In the genomic region with DNA sequence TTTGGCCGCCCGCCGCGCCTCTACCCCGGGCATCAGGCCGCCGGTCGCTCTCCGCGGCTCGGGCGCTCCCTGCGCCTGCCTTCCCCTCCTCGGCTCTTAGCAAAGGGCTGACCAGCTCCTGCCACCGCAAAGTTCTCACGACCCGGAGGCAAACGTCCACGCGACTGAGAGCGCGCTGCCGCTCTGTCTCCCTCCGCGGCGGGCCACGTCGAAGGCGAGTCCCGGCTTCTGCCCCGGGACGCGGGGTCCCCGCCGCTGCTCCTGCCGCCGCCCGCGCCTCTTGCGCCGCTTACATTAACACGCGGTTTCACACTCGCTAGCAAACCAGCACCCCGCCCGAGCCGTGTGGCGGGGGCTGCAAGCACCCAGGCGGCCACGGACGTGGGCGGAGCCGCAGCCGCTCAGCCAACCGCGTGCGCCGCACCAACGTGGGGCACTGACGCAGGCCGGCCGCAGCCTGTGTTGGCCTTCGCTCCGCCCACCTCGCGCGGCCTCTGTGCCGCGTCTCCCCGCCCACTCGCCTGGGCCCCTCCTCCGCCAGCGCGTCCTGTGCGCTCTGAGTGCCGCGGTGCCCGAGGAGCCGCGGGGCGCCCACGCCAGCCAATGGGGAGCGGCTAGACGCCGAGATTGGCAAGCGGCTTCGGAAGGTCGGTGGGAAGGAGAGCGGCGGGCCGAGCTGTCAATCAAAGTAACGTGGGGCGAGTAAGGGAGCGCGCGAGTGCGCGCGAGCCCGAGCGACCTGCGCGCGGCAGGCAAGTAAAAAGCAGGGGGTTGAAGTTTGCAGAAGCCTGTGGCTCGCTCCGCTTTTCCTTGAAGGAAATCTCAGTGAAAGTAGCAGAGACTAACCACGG, we compare ENCODE assay signal across 7 mouse cellular contexts. TPM values are rescaled to one million over a fixed set of nuclear protein-coding genes. Genes with fewer than 3 reads are reported as not detected.
DNase-seq lines count a peak whose midpoint lies in the region; ATAC-seq and TF ChIP-seq lines count a peak whose summit lies in the region.

A gene (minus strand): TSS at position 361 of the 851 bp plus-strand sequence.

- peak within 1 kb of the TSS; percentile 86 for H3K4me3 ChIP-seq in embryonic facial prominence, embryonic 13.5 days
- peak within 1 kb of the TSS; percentile 71 for H3K4me3 ChIP-seq in kidney, adult 2 months (ENCODE audit: insufficient read depth, low read depth, low read length)
- peak within 1 kb of the TSS; percentile 89 for H3K4me3 ChIP-seq in limb, embryonic 12.5 days (replicated peaks)
- peak within 1 kb of the TSS; percentile 97 for H3K4me3 ChIP-seq in midbrain, embryonic 15.5 days
- peak within 1 kb of the TSS; percentile 73 for H3K4me3 ChIP-seq in spleen, adult 2 months (ENCODE audit: extremely low read depth, insufficient read depth, insufficient read length)

- WGBS in embryonic facial prominence, embryonic 13.5 days, result under 1% methylated on average over 100 of the region's 107 CpGs
- WGBS in kidney, adult 2 months, result under 1% methylated on average over 107 of the region's 107 CpGs
- WGBS in limb, embryonic 12.5 days, result under 1% methylated on average over 107 of the region's 107 CpGs
- 0% methylated on average over 106 of the region's 107 CpGs for WGBS in midbrain, embryonic 15.5 days
- under 1% methylated on average over 107 of the region's 107 CpGs for WGBS in spleen, adult 2 months

- H3K27me3 ChIP-seq in embryonic facial prominence, embryonic 13.5 days, result peaks cover 6% of the 10 kb centered on the region; the same call in 1 of the 2 replicates
- H3K27me3 ChIP-seq in kidney, adult 2 months (replicated peaks; ENCODE audit: control insufficient read depth, insufficient read depth, low read length), result no peaks in the 10 kb centered on the region
- no peaks in the 10 kb centered on the region for H3K27me3 ChIP-seq in limb, embryonic 12.5 days
- peaks cover 4% of the 10 kb centered on the region; the same call in 1 of the 2 replicates for H3K27me3 ChIP-seq in midbrain, embryonic 15.5 days (replicated peaks)
- H3K27me3 ChIP-seq in spleen, adult 2 months (ENCODE audit: control insufficient read depth, insufficient read depth, low read length), result peaks cover 11% of the 10 kb centered on the region

- no peaks in the 10 kb centered on the region for H3K9me3 ChIP-seq in embryonic facial prominence, embryonic 13.5 days
- H3K9me3 ChIP-seq in limb, embryonic 12.5 days, result no peaks in the 10 kb centered on the region
- no peaks in the 10 kb centered on the region for H3K9me3 ChIP-seq in midbrain, embryonic 15.5 days

- peak; percentile 98 for ATAC-seq in embryonic facial prominence, embryonic 13.5 days (ENCODE audit: insufficient number of reproducible peaks, insufficient read depth, low FRiP score, low TSS enrichment, low read depth)
- ATAC-seq in limb, embryonic 12.5 days (ENCODE audit: insufficient number of reproducible peaks, insufficient read depth, low FRiP score, low TSS enrichment, low read depth), result peak; percentile 96
- ATAC-seq in midbrain, embryonic 15.5 days (replicated peaks), result peak; percentile 97

- peak within 1 kb of the TSS; percentile 97 for H3K27ac ChIP-seq in embryonic facial prominence, embryonic 13.5 days
- H3K27ac ChIP-seq in kidney, adult 2 months (ENCODE audit: insufficient read depth, low read depth, low read length), result peak within 1 kb of the TSS; percentile 70
- peak within 1 kb of the TSS; percentile 97 for H3K27ac ChIP-seq in limb, embryonic 12.5 days
- H3K27ac ChIP-seq in midbrain, embryonic 15.5 days, result peak within 1 kb of the TSS; percentile 96
- peak within 1 kb of the TSS; percentile 89 for H3K27ac ChIP-seq in spleen, adult 2 months (ENCODE audit: insufficient read depth, low read length)

- H3K36me3 ChIP-seq in embryonic facial prominence, embryonic 13.5 days, result no peaks in the 10 kb centered on the region
- no peaks in the 10 kb centered on the region for H3K36me3 ChIP-seq in kidney, adult 2 months (ENCODE audit: control insufficient read depth, insufficient read depth, low read length)
- H3K36me3 ChIP-seq in limb, embryonic 12.5 days, result no peaks in the 10 kb centered on the region
- H3K36me3 ChIP-seq in midbrain, embryonic 15.5 days (replicated peaks), result no peaks in the 10 kb centered on the region
- H3K36me3 ChIP-seq in spleen, adult 2 months (ENCODE audit: control insufficient read depth, insufficient read depth, low read length), result no peaks in the 10 kb centered on the region

- TF ChIP-seq CTCF in kidney, adult 2 months (conservative IDR thresholded peaks at IDR 0.05; ENCODE audit: insufficient read depth, insufficient read length, low read depth, low read length), result no peak
- TF ChIP-seq CTCF in spleen, adult 2 months (IDR thresholded peaks at IDR 0.05; ENCODE audit: extremely low read depth, insufficient read depth, insufficient read length, insufficient replicate concordance), result no peak

- peaks cover 33% of the 10 kb centered on the region for H3K4me1 ChIP-seq in embryonic facial prominence, embryonic 13.5 days
- H3K4me1 ChIP-seq in kidney, adult 2 months (ENCODE audit: control insufficient read depth, insufficient read depth, low read length), result peaks cover 3% of the 10 kb centered on the region; the same call in 1 of the 2 replicates
- H3K4me1 ChIP-seq in limb, embryonic 12.5 days (replicated peaks), result peaks cover 41% of the 10 kb centered on the region
- H3K4me1 ChIP-seq in midbrain, embryonic 15.5 days, result peaks cover 48% of the 10 kb centered on the region
- H3K4me1 ChIP-seq in spleen, adult 2 months (ENCODE audit: control insufficient read depth, insufficient read depth, insufficient read length), result peaks cover 2% of the 10 kb centered on the region; the same call in 1 of the 2 replicates

- peak; percentile 100 for DNase-seq in adrenal gland, postnatal 36 days
- peak; percentile 98 to 100 for DNase-seq in heart, adult 18-20 months
- peak; percentile 100 for DNase-seq in kidney, adult 2 months
- peak; percentile 96 to 99 for DNase-seq in spleen, adult 2 months (ENCODE audit: low read depth in 1 of 2, low spot score in 2 of 2)

- peak; percentile 27 for TF ChIP-seq POLR2A in kidney, adult 2 months (IDR thresholded peaks at IDR 0.05; ENCODE audit: low read depth, low read length)
- peak; percentile 23; the same call in 1 of the 2 replicates for TF ChIP-seq POLR2A in spleen, adult 2 months (IDR thresholded peaks at IDR 0.05; ENCODE audit: low read depth, low read length)

- peak within 1 kb of the TSS; percentile 65 for H3K4me2 ChIP-seq in embryonic facial prominence, embryonic 13.5 days
- H3K4me2 ChIP-seq in limb, embryonic 12.5 days, result peak within 1 kb of the TSS; percentile 66
- peak within 1 kb of the TSS; percentile 83 for H3K4me2 ChIP-seq in midbrain, embryonic 15.5 days

- H3K9ac ChIP-seq in embryonic facial prominence, embryonic 13.5 days, result peak within 1 kb of the TSS; percentile 91
- peak within 1 kb of the TSS; percentile 93 for H3K9ac ChIP-seq in limb, embryonic 12.5 days (replicated peaks)
- peak within 1 kb of the TSS; percentile 91 for H3K9ac ChIP-seq in midbrain, embryonic 15.5 days

RNA-seq across cellular contexts. Expression of the gene that starts here (rescaled TPM):
- 10 to 100 TPM; 33.7 to 41.9 TPM for total RNA-seq in adrenal gland, postnatal 36 days (2021)
- polyA plus RNA-seq in embryonic facial prominence, embryonic 13.5 days (2015; fragmentation: Nextera tagmentation; extraction: Ambion mirVana), result 32.6 and 36.7 TPM in 2 replicates
- 10 to 100 TPM in 1 of 2 experiments, 1 to 10 TPM in 1; 8.6 to 10.7 TPM for total RNA-seq in heart, adult 18-20 months (2021)
- 16.8 and 20.3 TPM in 2 replicates for polyA plus RNA-seq in kidney, adult 2 months (2012; rRNA removed)
- polyA plus RNA-seq in limb, embryonic 12.5 days (2016; fragmentation: Nextera tagmentation; extraction: Ambion mirVana), result 47.0 and 55.8 TPM in 2 replicates
- polyA plus RNA-seq in midbrain, embryonic 15.5 days (2015; fragmentation: Nextera tagmentation; extraction: Ambion mirVana), result 32.7 and 39.4 TPM in 2 replicates
- 8.5 and 10.6 TPM in 2 replicates for polyA plus RNA-seq in spleen, adult 2 months (2012; rRNA removed)

Comparison
In these comparisons a context has a peak if more than half of its experiments do, and no peak if none do; other contexts are left out.
1. Peak in every context shown above with its lines: DNase-seq, ATAC-seq, H3K4me3 ChIP-seq and H3K27ac ChIP-seq.